Mouse (Mus musculus): ENCODE data around the gene Rbm47. TPM values are rescaled to one million over a fixed set of nuclear protein-coding genes. Genes with fewer than 3 reads are reported as not detected.

The Rbm47 gene
- polyA plus RNA-seq, 1 experiment from 2014 or later = 79.1 TPM

- Histone ChIP-seq H3K27me3 (ENCODE audit: control insufficient read depth, insufficient read depth, low read length) (no peaks in the 10 kb centered on the region), H3K36me3 (ENCODE audit: control insufficient read depth, insufficient read depth, low read length) (peaks cover 9% of the 10 kb centered on the region), H3K9ac (ENCODE audit: low read length) (no peak overlapping the region), H3K4me2 (ENCODE audit: low read depth, low read length) (no peak overlapping the region), H3K27ac (ENCODE audit: low read length) (no peak overlapping the region), H3K4me1 (ENCODE audit: control insufficient read depth, insufficient read depth, low read length) (peaks cover 16% of the 10 kb centered on the region; the same call in 1 of the 2 replicates), H3K4me3 (replicated peaks; ENCODE audit: low read length) (no peak overlapping the region), H3K9me3 (replicated peaks; ENCODE audit: control insufficient read depth, low read length) (peaks cover 5% of the 10 kb centered on the region)
- no peak for ATAC-seq (ENCODE audit: insufficient read depth, low FRiP score)
- WGBS = 71% methylated on average over 5 of the region's 5 CpGs
These were observed 141.2 kb downstream of the Rbm47 start for GRCm38 (mm10) chr5:66031699-66032098.

GRCm38 (mm10) chr5:66028232-66028631 lies 144.7 kb downstream of the Rbm47 start:
- WGBS = 71% methylated on average over 5 of the region's 5 CpGs
- Histone ChIP-seq H3K36me3 (ENCODE audit: control insufficient read depth, insufficient read depth, low read length) (peaks cover 22% of the 10 kb centered on the region), H3K27me3 (ENCODE audit: control insufficient read depth, insufficient read depth, low read length) (no peaks in the 10 kb centered on the region), H3K4me3 (replicated peaks; ENCODE audit: low read length) (no peak overlapping the region), H3K9ac (ENCODE audit: low read length) (no peak overlapping the region), H3K4me2 (ENCODE audit: low read depth, low read length) (no peak overlapping the region), H3K4me1 (ENCODE audit: control insufficient read depth, insufficient read depth, low read length) (no peaks in the 10 kb centered on the region), H3K27ac (ENCODE audit: low read length) (no peak overlapping the region), H3K9me3 (replicated peaks; ENCODE audit: control insufficient read depth, low read length) (peaks cover 12% of the 10 kb centered on the region)
- ATAC-seq (ENCODE audit: insufficient read depth, low FRiP score) = no peak

DNA sequence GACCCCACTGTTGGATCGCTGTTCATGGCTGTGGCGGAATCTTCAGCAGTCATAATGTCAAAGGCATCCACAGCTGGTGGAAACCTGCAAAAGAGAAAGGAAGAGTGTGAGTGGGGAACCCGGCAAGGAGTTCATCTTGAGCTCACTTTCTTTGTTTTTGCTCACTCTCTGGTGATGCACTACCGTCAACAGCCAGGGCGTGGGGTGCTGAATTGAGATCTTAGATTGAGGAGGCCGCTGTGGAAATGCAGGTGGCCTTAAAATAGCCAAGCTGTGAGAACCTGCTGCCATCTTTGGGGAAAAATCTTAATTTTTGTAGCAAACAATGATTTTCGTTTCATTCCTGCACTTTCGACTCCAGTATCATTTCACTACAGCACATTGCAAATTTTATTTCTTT lies 145.7 kb downstream of the Rbm47 start:
- Histone ChIP-seq H3K27me3 (ENCODE audit: control insufficient read depth, insufficient read depth, low read length) (no peaks in the 10 kb centered on the region), H3K4me2 (ENCODE audit: low read depth, low read length) (no peak overlapping the region), H3K4me1 (ENCODE audit: control insufficient read depth, insufficient read depth, low read length) (no peaks in the 10 kb centered on the region), H3K27ac (ENCODE audit: low read length) (no peak overlapping the region), H3K36me3 (ENCODE audit: control insufficient read depth, insufficient read depth, low read length) (peaks cover 25% of the 10 kb centered on the region), H3K9ac (ENCODE audit: low read length) (no peak overlapping the region), H3K9me3 (replicated peaks; ENCODE audit: control insufficient read depth, low read length) (peaks cover 12% of the 10 kb centered on the region), H3K4me3 (replicated peaks; ENCODE audit: low read length) (no peak overlapping the region)
- 96% methylated on average over 8 of the region's 8 CpGs for WGBS
- no peak for ATAC-seq (ENCODE audit: insufficient read depth, low FRiP score)

- H3K4me1 ChIP-seq (ENCODE audit: control insufficient read depth, insufficient read depth, low read length) = no peaks in the 10 kb centered on the region
- no peaks in the 10 kb centered on the region for H3K27me3 ChIP-seq (ENCODE audit: control insufficient read depth, insufficient read depth, low read length)
- no peak overlapping the region for H3K4me2 ChIP-seq (ENCODE audit: low read depth, low read length)
- H3K4me3 ChIP-seq (replicated peaks; ENCODE audit: low read length) = no peak overlapping the region
- no peak overlapping the region for H3K9ac ChIP-seq (ENCODE audit: low read length)
- no peak overlapping the region for H3K27ac ChIP-seq (ENCODE audit: low read length)
- no peak for ATAC-seq (ENCODE audit: insufficient read depth, low FRiP score)
- peaks cover 27% of the 10 kb centered on the region for H3K36me3 ChIP-seq (ENCODE audit: control insufficient read depth, insufficient read depth, low read length)
- H3K9me3 ChIP-seq (replicated peaks; ENCODE audit: control insufficient read depth, low read length) = peaks cover 12% of the 10 kb centered on the region
- WGBS = 98% methylated on average over 31 of the region's 31 CpGs
These were observed 146.1 kb downstream of the Rbm47 start for GRCm38 (mm10) chr5:66026796-66027195.

DNA sequence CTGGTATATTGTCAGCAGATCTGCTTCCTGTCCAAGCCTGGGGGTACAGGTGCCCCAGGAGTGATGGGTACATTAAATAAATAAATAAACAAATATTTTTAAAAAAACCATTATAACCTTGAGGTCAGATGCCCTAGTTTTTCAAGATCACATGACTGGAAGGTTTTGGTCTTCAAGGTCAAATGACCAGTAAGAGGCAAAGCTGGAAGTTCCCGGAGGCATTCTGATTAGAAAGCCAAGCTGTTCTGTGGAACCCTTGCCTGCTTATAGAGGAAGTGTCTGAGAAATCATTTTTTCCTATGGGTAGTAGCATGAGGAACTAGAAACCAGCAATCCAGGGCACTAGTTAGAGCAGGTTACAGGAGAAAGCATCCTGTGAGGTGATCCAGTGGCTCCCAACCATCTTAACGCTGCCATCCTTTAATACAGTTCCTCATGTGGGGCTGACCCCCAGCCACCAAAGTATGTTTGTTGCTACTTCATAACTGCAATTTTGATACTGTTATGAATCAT lies 157.4 kb downstream of the Rbm47 start:
- Histone ChIP-seq H3K36me3 (ENCODE audit: control insufficient read depth, insufficient read depth, low read length) (0 out of 2 replicates have a peak, but pooled peaks cover 7% of the 10 kb centered on the region), H3K4me3 (replicated peaks; ENCODE audit: low read length) (no peak overlapping the region), H3K4me2 (ENCODE audit: low read depth, low read length) (no peak overlapping the region), H3K27ac (ENCODE audit: low read length) (no peak overlapping the region; the same call in 1 of the 2 replicates), H3K4me1 (ENCODE audit: control insufficient read depth, insufficient read depth, low read length) (no peaks in the 10 kb centered on the region; the same call in 1 of the 2 replicates), H3K9me3 (replicated peaks; ENCODE audit: control insufficient read depth, low read length) (no peaks in the 10 kb centered on the region), H3K9ac (ENCODE audit: low read length) (no peak overlapping the region), H3K27me3 (ENCODE audit: control insufficient read depth, insufficient read depth, low read length) (no peaks in the 10 kb centered on the region)
- 86% methylated on average over 2 of the region's 2 CpGs for WGBS
- no peak for ATAC-seq (ENCODE audit: insufficient read depth, low FRiP score)

- H3K4me1 ChIP-seq (ENCODE audit: control insufficient read depth, insufficient read depth, low read length) = no peaks in the 10 kb centered on the region; the same call in 1 of the 2 replicates
- no peaks in the 10 kb centered on the region for H3K27me3 ChIP-seq (ENCODE audit: control insufficient read depth, insufficient read depth, low read length)
- H3K9ac ChIP-seq (ENCODE audit: low read length) = no peak overlapping the region
- H3K36me3 ChIP-seq (ENCODE audit: control insufficient read depth, insufficient read depth, low read length) = 0 out of 2 replicates have a peak, but pooled peaks cover 4% of the 10 kb centered on the region
- no peaks in the 10 kb centered on the region for H3K9me3 ChIP-seq (replicated peaks; ENCODE audit: control insufficient read depth, low read length)
- H3K4me2 ChIP-seq (ENCODE audit: low read depth, low read length) = no peak overlapping the region
- 0 out of 2 replicates have a peak, but pooled peaks have one; percentile 17 for ATAC-seq (ENCODE audit: insufficient read depth, low FRiP score)
- no peak overlapping the region for H3K4me3 ChIP-seq (replicated peaks; ENCODE audit: low read length)
- 93% methylated on average over 2 of the region's 2 CpGs for WGBS
- H3K27ac ChIP-seq (ENCODE audit: low read length) = peak overlapping the region; percentile 4; the same call in 1 of the 2 replicates
These were observed 158.5 kb downstream of the Rbm47 start for GRCm38 (mm10) chr5:66014437-66014836.

- 53% methylated on average over 3 of the region's 3 CpGs for WGBS
- H3K9ac ChIP-seq (ENCODE audit: low read length) = no peak overlapping the region
- no peak overlapping the region for H3K4me3 ChIP-seq (replicated peaks; ENCODE audit: low read length)
- no peak overlapping the region for H3K4me2 ChIP-seq (ENCODE audit: low read depth, low read length)
- H3K36me3 ChIP-seq (ENCODE audit: control insufficient read depth, insufficient read depth, low read length) = 0 out of 2 replicates have a peak, but pooled peaks cover 4% of the 10 kb centered on the region
- H3K4me1 ChIP-seq (ENCODE audit: control insufficient read depth, insufficient read depth, low read length) = no peaks in the 10 kb centered on the region; the same call in 1 of the 2 replicates
- peak; percentile 74; the same call in 1 of the 2 replicates for ATAC-seq (ENCODE audit: insufficient read depth, low FRiP score)
- no peaks in the 10 kb centered on the region for H3K9me3 ChIP-seq (replicated peaks; ENCODE audit: control insufficient read depth, low read length)
- no peaks in the 10 kb centered on the region for H3K27me3 ChIP-seq (ENCODE audit: control insufficient read depth, insufficient read depth, low read length)
- H3K27ac ChIP-seq (ENCODE audit: low read length) = peak overlapping the region; percentile 4; the same call in 1 of the 2 replicates
These were observed 158.9 kb downstream of the Rbm47 start for GRCm38 (mm10) chr5:66013999-66014398.

- Histone ChIP-seq H3K27me3 (ENCODE audit: control insufficient read depth, insufficient read depth, low read length) (no peaks in the 10 kb centered on the region), H3K9me3 (replicated peaks; ENCODE audit: control insufficient read depth, low read length) (no peaks in the 10 kb centered on the region), H3K4me2 (ENCODE audit: low read depth, low read length) (no peak overlapping the region), H3K9ac (ENCODE audit: low read length) (no peak overlapping the region), H3K36me3 (ENCODE audit: control insufficient read depth, insufficient read depth, low read length) (no peaks in the 10 kb centered on the region), H3K4me1 (ENCODE audit: control insufficient read depth, insufficient read depth, low read length) (0 out of 2 replicates have a peak, but pooled peaks cover 2% of the 10 kb centered on the region), H3K27ac (ENCODE audit: low read length) (no peak overlapping the region), H3K4me3 (replicated peaks; ENCODE audit: low read length) (no peak overlapping the region)
- 70% methylated on average over 15 of the region's 15 CpGs for WGBS
- ATAC-seq (ENCODE audit: insufficient read depth, low FRiP score) = no peak
These were observed 164.5 kb downstream of the Rbm47 start for GRCm38 (mm10) chr5:66008245-66008967.

- Histone ChIP-seq H3K4me1 (ENCODE audit: control insufficient read depth, insufficient read depth, low read length) (0 out of 2 replicates have a peak, but pooled peaks cover 2% of the 10 kb centered on the region), H3K9ac (ENCODE audit: low read length) (peak overlapping the region; percentile 48), H3K4me3 (replicated peaks; ENCODE audit: low read length) (no peak overlapping the region), H3K9me3 (replicated peaks; ENCODE audit: control insufficient read depth, low read length) (no peaks in the 10 kb centered on the region), H3K27ac (ENCODE audit: low read length) (peak overlapping the region; percentile 94), H3K27me3 (ENCODE audit: control insufficient read depth, insufficient read depth, low read length) (no peaks in the 10 kb centered on the region), H3K4me2 (ENCODE audit: low read depth, low read length) (peak overlapping the region; percentile 36), H3K36me3 (ENCODE audit: control insufficient read depth, insufficient read depth, low read length) (no peaks in the 10 kb centered on the region)
- 37% methylated on average over 16 of the region's 16 CpGs for WGBS
- peak; percentile 63; the same call in 1 of the 2 replicates for ATAC-seq (ENCODE audit: insufficient read depth, low FRiP score)
These were observed 167.8 kb downstream of the Rbm47 start for GRCm38 (mm10) chr5:66005041-66005678.
